ENCODE assay signal across 34 mouse cellular contexts in genomic region chr16:57317127-57317526, GRCm38 (mm10). TPM values are rescaled to one million over a fixed set of nuclear protein-coding genes. Genes with fewer than 3 reads are reported as not detected.
DNase-seq lines count a peak whose midpoint lies in the region; ATAC-seq and TF ChIP-seq lines count a peak whose summit lies in the region.
"Had no signal": no experiment of that assay in that cellular context is flagged by ENCODE, and none has a peak within 500 bp of the region (broad histone marks: within the 10 kb centered on the region; RNA-seq: fewer than 3 reads in every experiment).

No protein-coding gene starts in this region.

- ATAC-seq in heart, embryonic 11.5 days (replicated peaks; ENCODE audit: insufficient number of reproducible peaks, low FRiP score, low TSS enrichment): no peak
- ATAC-seq in lung, postnatal 0 days: no peak
- ATAC-seq: activated CD4-positive, CD25-positive, alpha-beta regulatory T cell, adult 4 months; forebrain, postnatal 0 days; hindbrain, postnatal 0 days; intestine, embryonic 15.5 days; liver, embryonic 12.5 days; liver, postnatal 0 days; midbrain, embryonic 16.5 days had no signal

- peaks cover 16% of the 10 kb centered on the region for H3K4me1 ChIP-seq in heart, embryonic 10.5 days
- peaks cover 5% of the 10 kb centered on the region for H3K4me1 ChIP-seq in heart, embryonic 11.5 days (ENCODE audit: control insufficient read depth, insufficient read depth, low read length)
- 0 out of 2 replicates have a peak, but pooled peaks cover 6% of the 10 kb centered on the region for H3K4me1 ChIP-seq in lung, postnatal 0 days (ENCODE audit: insufficient read depth, low read depth, low read length)
- peaks cover 24% of the 10 kb centered on the region for H3K4me1 ChIP-seq in limb, embryonic 10.5 days
- H3K4me1 ChIP-seq: hindbrain, embryonic 12.5 days; liver, embryonic 12.5 days had no signal

- H3K27ac ChIP-seq in heart, embryonic 10.5 days: peak overlapping the region; percentile 29; the same call in 1 of the 2 replicates
- no peak overlapping the region for H3K27ac ChIP-seq in heart, embryonic 11.5 days (ENCODE audit: low read depth, low read length)
- peak overlapping the region; percentile 28; the same call in 1 of the 2 replicates for H3K27ac ChIP-seq in lung, postnatal 0 days (ENCODE audit: low read length)
- peak overlapping the region; percentile 16; the same call in 1 of the 2 replicates for H3K27ac ChIP-seq in limb, embryonic 10.5 days
- H3K27ac ChIP-seq: forebrain, embryonic 12.5 days; heart, adult 2 months; hindbrain, embryonic 12.5 days; hindbrain, postnatal 0 days; left cerebral cortex, adult 2 months; liver, embryonic 12.5 days had no signal

- no peaks in the 10 kb centered on the region for H3K9me3 ChIP-seq in heart, embryonic 10.5 days
- no peaks in the 10 kb centered on the region for H3K9me3 ChIP-seq in heart, embryonic 11.5 days (replicated peaks; ENCODE audit: control insufficient read depth, low read length)
- H3K9me3 ChIP-seq in lung, postnatal 0 days (ENCODE audit: low read length): no peaks in the 10 kb centered on the region
- peaks cover 2% of the 10 kb centered on the region; the same call in 1 of the 2 replicates for H3K9me3 ChIP-seq in limb, embryonic 10.5 days (replicated peaks)
- H3K9me3 ChIP-seq: forebrain, embryonic 12.5 days; hindbrain, embryonic 12.5 days; intestine, embryonic 15.5 days; liver, embryonic 12.5 days had no signal

- H3K9ac ChIP-seq in heart, embryonic 11.5 days (ENCODE audit: low read depth, low read length): no peak overlapping the region
- no peak overlapping the region for H3K9ac ChIP-seq in lung, postnatal 0 days (replicated peaks; ENCODE audit: low read depth)
- H3K9ac ChIP-seq: forebrain, embryonic 12.5 days; forebrain, postnatal 0 days; hindbrain, embryonic 12.5 days; intestine, embryonic 15.5 days; liver, embryonic 12.5 days; liver, postnatal 0 days had no signal

- H3K4me3 ChIP-seq in heart, embryonic 10.5 days: no peak overlapping the region
- no peak overlapping the region for H3K4me3 ChIP-seq in heart, embryonic 11.5 days (ENCODE audit: low read depth, low read length)
- H3K4me3 ChIP-seq in lung, postnatal 0 days (ENCODE audit: low read depth, low read length): no peak overlapping the region
- no peak overlapping the region for H3K4me3 ChIP-seq in limb, embryonic 10.5 days
- H3K4me3 ChIP-seq: erythroblast, embryonic 14.5 days; forebrain, embryonic 12.5 days; heart, adult 2 months; hindbrain, embryonic 12.5 days; intestine, embryonic 15.5 days; left cerebral cortex, adult 2 months; liver, embryonic 12.5 days had no signal

- no peak for DNase-seq in heart, embryonic 10.5 days (ENCODE audit: low spot score)
- no peak for DNase-seq in lung, postnatal 0 days (ENCODE audit: low spot score)
- no peak for DNase-seq in lung, postnatal 36 days
- DNase-seq in MEL-GATA-1-ER (ENCODE audit: extremely low read depth, low read depth): peak; percentile 1
- DNase-seq in limb, embryonic 10.5 days (ENCODE audit: low spot score): no peak
- DNase-seq in spleen, postnatal 36 days (ENCODE audit: low spot score in 2 of 2): no peak
- DNase-seq in ovary, postnatal 14 days (ENCODE audit: low spot score): no peak
- DNase-seq: adrenal gland, postnatal 36 days; cerebellum, adult 18-20 months; cerebellum, postnatal 10 days; forebrain, postnatal 0 days; gastrocnemius, postnatal 25 days; heart, adult 2 months; kidney, postnatal 14 days; liver, postnatal 0 days; right cerebral cortex, adult 18-20 months; right cerebral cortex, postnatal 4 days had no signal

- H3K36me3 ChIP-seq in heart, embryonic 10.5 days: no peaks in the 10 kb centered on the region
- no peaks in the 10 kb centered on the region for H3K36me3 ChIP-seq in heart, embryonic 11.5 days (ENCODE audit: control insufficient read depth, insufficient read depth, low read length)
- H3K36me3 ChIP-seq in lung, postnatal 0 days (ENCODE audit: insufficient read depth, low read length): no peaks in the 10 kb centered on the region
- H3K36me3 ChIP-seq in limb, embryonic 10.5 days: peaks cover 11% of the 10 kb centered on the region
- H3K36me3 ChIP-seq: forebrain, embryonic 12.5 days; hindbrain, embryonic 12.5 days; intestine, embryonic 15.5 days; liver, embryonic 12.5 days had no signal

- no peaks in the 10 kb centered on the region for H3K27me3 ChIP-seq in heart, embryonic 10.5 days (ENCODE audit: insufficient read depth, poor library complexity, severe bottlenecking)
- no peaks in the 10 kb centered on the region for H3K27me3 ChIP-seq in heart, embryonic 11.5 days (ENCODE audit: control insufficient read depth, insufficient read depth, low read length)
- H3K27me3 ChIP-seq in lung, postnatal 0 days (replicated peaks; ENCODE audit: insufficient read depth, low read length): no peaks in the 10 kb centered on the region
- H3K27me3 ChIP-seq in limb, embryonic 10.5 days (ENCODE audit: low read depth, poor library complexity, severe bottlenecking): no peaks in the 10 kb centered on the region
- H3K27me3 ChIP-seq: forebrain, embryonic 12.5 days; hindbrain, embryonic 12.5 days; intestine, embryonic 15.5 days; liver, embryonic 12.5 days had no signal

- no peak overlapping the region for H3K4me2 ChIP-seq in heart, embryonic 11.5 days
- no peak overlapping the region for H3K4me2 ChIP-seq in lung, postnatal 0 days (replicated peaks; ENCODE audit: low read depth, low read length)
- H3K4me2 ChIP-seq: forebrain, embryonic 12.5 days; hindbrain, embryonic 12.5 days; intestine, embryonic 15.5 days; liver, embryonic 12.5 days; midbrain, embryonic 11.5 days had no signal

- WGBS in heart, embryonic 10.5 days: 64% methylated on average over 4 of the region's 4 CpGs
- WGBS in heart, embryonic 11.5 days (ENCODE audit: insufficient replicate concordance): 56% methylated on average over 4 of the region's 4 CpGs
- WGBS in lung, postnatal 0 days: 60% methylated on average over 4 of the region's 4 CpGs
- WGBS in limb, embryonic 10.5 days: 59% methylated on average over 4 of the region's 4 CpGs

- TF ChIP-seq CTCF in lung, postnatal 0 days (IDR thresholded peaks at IDR 0.05): no peak

- no peak for TF ChIP-seq EP300 in lung, postnatal 0 days (IDR thresholded peaks at IDR 0.05)

RNA-seq across cellular contexts. Expression of gene Tmem30c, which starts 24.5 kb away (rescaled TPM):
- not detected in 2 replicates for polyA plus RNA-seq in heart, embryonic 10.5 days (2016; fragmentation: Nextera tagmentation; extraction: Ambion mirVana)
- 0.10 TPM in 1 of 2 replicates, not detected in the other for polyA plus RNA-seq in heart, embryonic 11.5 days (2014; fragmentation: Nextera tagmentation; extraction: Ambion mirVana)
- 0.04 TPM in 1 of 2 replicates, not detected in the other for polyA plus RNA-seq in lung, postnatal 0 days (2015; fragmentation: Nextera tagmentation; extraction: Ambion mirVana)
- polyA plus RNA-seq in limb, embryonic 10.5 days (2016; fragmentation: Nextera tagmentation; extraction: Ambion mirVana): 0.10 and 0.19 TPM in 2 replicates
- polyA plus RNA-seq: activated CD4-positive, CD25-positive, alpha-beta regulatory T cell, adult 4 months; adrenal gland, adult 2 months; embryonic facial prominence, embryonic 14.5 days; erythroblast, embryonic 14.5 days; heart, adult 2 months; heart, embryonic 14.5 days; hindbrain, embryonic 12.5 days; intestine, embryonic 15.5 days; kidney, adult 2 months; liver, embryonic 12.5 days; liver, postnatal 0 days; neural tube, embryonic 11.5 days; spleen, adult 2 months had no signal

RNA-seq across cellular contexts. Expression of gene Filip1l, which starts 35.8 kb away (rescaled TPM):
- polyA plus RNA-seq in heart, embryonic 10.5 days (2016; fragmentation: Nextera tagmentation; extraction: Ambion mirVana): 16.0 and 20.3 TPM in 2 replicates
- 26.0 and 26.8 TPM in 2 replicates for polyA plus RNA-seq in heart, embryonic 11.5 days (2014; fragmentation: Nextera tagmentation; extraction: Ambion mirVana)
- polyA plus RNA-seq in lung, postnatal 0 days (2015; fragmentation: Nextera tagmentation; extraction: Ambion mirVana): 37.7 and 41.6 TPM in 2 replicates
- polyA plus RNA-seq in limb, embryonic 10.5 days (2016; fragmentation: Nextera tagmentation; extraction: Ambion mirVana): 10.7 and 14.4 TPM in 2 replicates
- polyA plus RNA-seq: erythroblast, embryonic 14.5 days had no signal
